Mouse (Mus musculus): ENCODE results near the gene Rom1. TPM values are rescaled to one million over a fixed set of nuclear protein-coding genes. Genes with fewer than 3 reads are reported as not detected.

Gene Rom1
- polyA plus RNA-seq, 1 experiment from 2014 or later, result 4.5 TPM

Small RNA genes within 50 kb of the gene (microRNA-seq; reads per million reads assigned to microRNA genes)
- 0.79 reads per million for gene Mir5136

Other genes with a start within 250 kb of the Rom1 start
- 141 and 146 TPM in 2 replicates for gene Slc3a2, start 206.0 kb downstream of the Rom1 start, polyA plus RNA-seq (2015; fragmentation: Nextera tagmentation; extraction: Ambion mirVana)
- 101 and 108 TPM in 2 replicates for gene Wdr74, start 193.5 kb downstream of the Rom1 start, polyA plus RNA-seq (2015; fragmentation: Nextera tagmentation; extraction: Ambion mirVana)
- gene 1700092M07Rik, start 188.6 kb downstream of the Rom1 start, polyA plus RNA-seq (2015; fragmentation: Nextera tagmentation; extraction: Ambion mirVana), result 1.9 and 2.0 TPM in 2 replicates
- gene Stx5a, start 187.9 kb downstream of the Rom1 start, polyA plus RNA-seq (2015; fragmentation: Nextera tagmentation; extraction: Ambion mirVana), result 150 and 154 TPM in 2 replicates
- gene Nxf1, start 172.3 kb downstream of the Rom1 start, polyA plus RNA-seq (2015; fragmentation: Nextera tagmentation; extraction: Ambion mirVana), result 213 and 218 TPM in 2 replicates
- gene Tmem223, start 158.4 kb downstream of the Rom1 start, polyA plus RNA-seq (2015; fragmentation: Nextera tagmentation; extraction: Ambion mirVana), result 197 and 215 TPM in 2 replicates
- 89.4 and 92.5 TPM in 2 replicates for gene Tmem179b, start 154.9 kb downstream of the Rom1 start, polyA plus RNA-seq (2015; fragmentation: Nextera tagmentation; extraction: Ambion mirVana)
- gene Taf6l, start 142.9 kb downstream of the Rom1 start, polyA plus RNA-seq (2015; fragmentation: Nextera tagmentation; extraction: Ambion mirVana), result 37.2 and 39.0 TPM in 2 replicates
- 168 and 176 TPM in 2 replicates for gene Polr2g, start 130.8 kb downstream of the Rom1 start, polyA plus RNA-seq (2015; fragmentation: Nextera tagmentation; extraction: Ambion mirVana)
- 6.2 and 6.4 TPM in 2 replicates for gene Zbtb3, start 126.8 kb downstream of the Rom1 start, polyA plus RNA-seq (2015; fragmentation: Nextera tagmentation; extraction: Ambion mirVana)
- gene Ttc9c, start 110.0 kb downstream of the Rom1 start, polyA plus RNA-seq (2015; fragmentation: Nextera tagmentation; extraction: Ambion mirVana), result 53.0 and 63.0 TPM in 2 replicates
- 5.4 and 5.9 TPM in 2 replicates for gene Hnrnpul2, start 109.3 kb downstream of the Rom1 start, polyA plus RNA-seq (2015; fragmentation: Nextera tagmentation; extraction: Ambion mirVana)
- gene AC129217.1, start 99.6 kb downstream of the Rom1 start, polyA plus RNA-seq (2015; fragmentation: Nextera tagmentation; extraction: Ambion mirVana), result not detected in 2 replicates
- 56.7 and 62.4 TPM in 2 replicates for gene Bscl2, start 91.9 kb downstream of the Rom1 start, polyA plus RNA-seq (2015; fragmentation: Nextera tagmentation; extraction: Ambion mirVana)
- 3.2 and 5.4 TPM in 2 replicates for gene Gng3, start 90.2 kb downstream of the Rom1 start, polyA plus RNA-seq (2015; fragmentation: Nextera tagmentation; extraction: Ambion mirVana)
- 0.75 and 1.0 TPM in 2 replicates for gene Lrrn4cl, start 78.6 kb downstream of the Rom1 start, polyA plus RNA-seq (2015; fragmentation: Nextera tagmentation; extraction: Ambion mirVana)
- gene Ubxn1, start 57.9 kb downstream of the Rom1 start, polyA plus RNA-seq (2015; fragmentation: Nextera tagmentation; extraction: Ambion mirVana), result 195 and 197 TPM in 2 replicates
- 69.3 and 71.4 TPM in 2 replicates for gene Uqcc3, start 48.4 kb downstream of the Rom1 start, polyA plus RNA-seq (2015; fragmentation: Nextera tagmentation; extraction: Ambion mirVana)
- 78.4 and 84.3 TPM in 2 replicates for gene Lbhd1, start 45.6 kb downstream of the Rom1 start, polyA plus RNA-seq (2015; fragmentation: Nextera tagmentation; extraction: Ambion mirVana)
- gene Gm49403, start 45.4 kb downstream of the Rom1 start, polyA plus RNA-seq (2015; fragmentation: Nextera tagmentation; extraction: Ambion mirVana), result not detected in 2 replicates
- gene 1810009A15Rik, start 40.5 kb downstream of the Rom1 start, polyA plus RNA-seq (2015; fragmentation: Nextera tagmentation; extraction: Ambion mirVana), result 93.0 and 94.3 TPM in 2 replicates
- gene Gm49416, start 40.4 kb downstream of the Rom1 start, polyA plus RNA-seq (2015; fragmentation: Nextera tagmentation; extraction: Ambion mirVana), result 1.2 TPM in 1 of 2 replicates, not detected in the other
- gene Ints5, start 36.4 kb downstream of the Rom1 start, polyA plus RNA-seq (2015; fragmentation: Nextera tagmentation; extraction: Ambion mirVana), result 49.5 and 53.1 TPM in 2 replicates
- gene Ganab, start 31.3 kb downstream of the Rom1 start, polyA plus RNA-seq (2015; fragmentation: Nextera tagmentation; extraction: Ambion mirVana), result 146 and 151 TPM in 2 replicates
- gene B3gat3, start 9.0 kb downstream of the Rom1 start, polyA plus RNA-seq (2015; fragmentation: Nextera tagmentation; extraction: Ambion mirVana), result 51.1 and 53.5 TPM in 2 replicates
- gene Eml3, start 196 bp upstream of the Rom1 start, polyA plus RNA-seq (2015; fragmentation: Nextera tagmentation; extraction: Ambion mirVana), result 33.2 and 34.1 TPM in 2 replicates
- gene Mta2, start 12.5 kb upstream of the Rom1 start, polyA plus RNA-seq (2015; fragmentation: Nextera tagmentation; extraction: Ambion mirVana), result 179 and 180 TPM in 2 replicates
- gene Tut1, start 24.5 kb upstream of the Rom1 start, polyA plus RNA-seq (2015; fragmentation: Nextera tagmentation; extraction: Ambion mirVana), result 36.0 and 38.3 TPM in 2 replicates
- gene Eef1g, start 37.7 kb upstream of the Rom1 start, polyA plus RNA-seq (2015; fragmentation: Nextera tagmentation; extraction: Ambion mirVana), result 436 and 455 TPM in 2 replicates
- gene Ahnak, start 59.9 kb upstream of the Rom1 start, polyA plus RNA-seq (2015; fragmentation: Nextera tagmentation; extraction: Ambion mirVana), result 14.0 and 14.4 TPM in 2 replicates
- 0.76 TPM in 1 of 2 replicates, not detected in the other for gene Scgb1a1, start 158.6 kb upstream of the Rom1 start, polyA plus RNA-seq (2015; fragmentation: Nextera tagmentation; extraction: Ambion mirVana)
- gene Asrgl1, start 206.3 kb upstream of the Rom1 start, polyA plus RNA-seq (2015; fragmentation: Nextera tagmentation; extraction: Ambion mirVana), result 15.0 and 15.1 TPM in 2 replicates

All from kidney, embryonic 16.5 days (tissue).